Mouse (Mus musculus) testis, adult 2 months (tissue): ENCODE data around the gene Churc1.

Source experiments
- CTCF ChIP-seq: fragments of 200-500 bp; IDR thresholded peaks from 2 replicates; pipeline ENCODE4 v1.5.1; 2012; ENCODE audit warnings: low read depth, mild to moderate bottlenecking, inconsistent platforms, low read length, moderate library complexity; ENCODE audit not compliant: control insufficient read depth, insufficient read depth, insufficient replicate concordance
- POLR2A ChIP-seq: fragments of 200-500 bp; IDR thresholded peaks from 2 replicates; pipeline ENCODE4 v1.6.1; 2012; ENCODE audit warnings: low read depth, mild to moderate bottlenecking, inconsistent platforms, low read length, moderate library complexity; ENCODE audit not compliant: control insufficient read depth

DNA sequence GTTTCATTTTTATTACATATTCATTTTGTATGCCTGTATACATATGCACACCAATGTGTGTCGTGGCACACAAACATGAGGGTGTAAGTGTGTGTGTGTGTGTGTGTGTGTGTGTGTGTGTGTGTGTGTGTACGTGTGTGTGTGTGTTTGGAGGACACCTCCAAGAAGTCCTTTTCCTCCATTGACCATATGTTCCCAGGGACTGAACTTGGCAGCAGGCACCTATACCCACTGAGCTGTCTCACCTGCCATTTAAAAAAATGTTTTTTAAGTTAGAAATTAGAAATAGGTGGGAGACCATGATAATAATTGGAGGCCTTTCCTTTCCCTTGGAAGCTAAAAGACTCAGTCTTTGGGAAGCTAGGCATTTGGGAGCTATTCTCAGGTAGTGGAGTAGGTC lies 48.8 kb downstream of the Churc1 start:
- TF ChIP-seq CTCF, result no peak
- TF ChIP-seq POLR2A, result no peak
